Mouse (Mus musculus) colon, adult 2 months (tissue): Measurements from ENCODE around the gene Gm14743. TPM values are rescaled to one million over a fixed set of nuclear protein-coding genes. Genes with fewer than 3 reads are reported as not detected.

Experiments used
- polyA plus RNA-seq: library from polyadenylated mRNA; depleted of rRNA; stranded (reverse); fragments of >200 nt; gene quantifications from 2 replicates; pipeline ENCODE4 v1.2.3, GENCODE M21; 2012; rRNA removed

Gene Gm14743
- not detected in 2 replicates for polyA plus RNA-seq

GRCm38 (mm10) chrX:78245821-78246220 is at the start of gene Gm14743:
Gm14743 (minus strand) TSS chrX:78245921.

Other genes starting within 250 kb of the Gm14743 start
- gene Obp1a, start 154.5 kb downstream of the Gm14743 start, polyA plus RNA-seq: not detected in 2 replicates
- gene Gm5938, start 120.5 kb downstream of the Gm14743 start, polyA plus RNA-seq: not detected in 2 replicates
- not detected in 2 replicates for gene Obp1b, start 59.1 kb downstream of the Gm14743 start, polyA plus RNA-seq
- gene 4930480E11Rik, start 123.7 kb upstream of the Gm14743 start, polyA plus RNA-seq: not detected in 2 replicates